Mouse (Mus musculus): ENCODE data around the gene Olfr467. TPM values are rescaled to one million over a fixed set of nuclear protein-coding genes. Genes with fewer than 3 reads are reported as not detected.

Olfr467 gene
- polyA plus RNA-seq (2012; rRNA removed), result not detected in 2 replicates

GRCm38 (mm10) chr7:107811963-107812362 is at the start of gene Olfr467:
Gene Olfr467 (plus strand): TSS chr7:107812263.

GRCm38 (mm10) chr7:107801108-107801507 is 11.0 kb upstream of the Olfr467 start, which contains the start of gene Ovch2:
Gene Ovch2 (minus strand): TSS chr7:107801208.

GRCm38 (mm10) chr7:107825441-107825840 is 13.4 kb downstream of the Olfr467 start, which contains the start of gene Olfr469:
Gene Olfr469 (minus strand): TSS chr7:107825541.

GRCm38 (mm10) chr7:107847390-107847789 is 35.3 kb downstream of the Olfr467 start, which contains the start of gene Olfr470:
Gene Olfr470 (minus strand): TSS chr7:107847490.

Other genes with a start within 250 kb of the Olfr467 start
- gene Olfml1, start 244.8 kb upstream of the Olfr467 start, polyA plus RNA-seq (2012; rRNA removed), result 0.66 and 0.74 TPM in 2 replicates
- 2.5 and 2.6 TPM in 2 replicates for gene Ppfibp2, start 217.1 kb upstream of the Olfr467 start, polyA plus RNA-seq (2012; rRNA removed)
- not detected in 2 replicates for gene 5330417H12Rik, start 187.1 kb upstream of the Olfr467 start, polyA plus RNA-seq (2012; rRNA removed)
- 0.01 and 0.03 TPM in 2 replicates for gene Cyb5r2, start 54.2 kb upstream of the Olfr467 start, polyA plus RNA-seq (2012; rRNA removed)
- not detected in 2 replicates for gene Ovch2, start 11.1 kb upstream of the Olfr467 start, polyA plus RNA-seq (2012; rRNA removed)
- gene Olfr469, start 13.3 kb downstream of the Olfr467 start, polyA plus RNA-seq (2012; rRNA removed), result not detected in 2 replicates
- not detected in 2 replicates for gene Olfr470, start 35.2 kb downstream of the Olfr467 start, polyA plus RNA-seq (2012; rRNA removed)
- not detected in 2 replicates for gene Olfr472, start 85.6 kb downstream of the Olfr467 start, polyA plus RNA-seq (2012; rRNA removed)
- gene Olfr473, start 118.2 kb downstream of the Olfr467 start, polyA plus RNA-seq (2012; rRNA removed), result not detected in 2 replicates
- gene Olfr474, start 142.4 kb downstream of the Olfr467 start, polyA plus RNA-seq (2012; rRNA removed), result not detected in 2 replicates
- gene Olfr476, start 152.5 kb downstream of the Olfr467 start, polyA plus RNA-seq (2012; rRNA removed), result not detected in 2 replicates
- not detected in 2 replicates for gene Olfr477, start 174.4 kb downstream of the Olfr467 start, polyA plus RNA-seq (2012; rRNA removed)
- not detected in 2 replicates for gene Olfr478, start 221.7 kb downstream of the Olfr467 start, polyA plus RNA-seq (2012; rRNA removed)
- gene Olfr479, start 238.4 kb downstream of the Olfr467 start, polyA plus RNA-seq (2012; rRNA removed), result not detected in 2 replicates

Data from liver, embryonic 14 days (tissue).